Mouse (Mus musculus) embryo, embryonic 11.5 days (tissue): ENCODE results near the gene Pah.

Source experiments
- DNase-seq: peaks from one replicate; pipeline ENCODE4 v3.0.0-alpha.2; 2012; ENCODE audit warnings: low read depth, low spot score

Pah gene

GRCm38 (mm10) chr10:87521646-87522045 lies at the start of gene Pah:
TSS of gene Pah (plus strand) at chr10:87521795.
- DNase-seq, result no peak

- no peak for DNase-seq
Observed at GRCm38 (mm10) chr10:87473475-87474131, 48.0 kb upstream of the Pah start.

DNA sequence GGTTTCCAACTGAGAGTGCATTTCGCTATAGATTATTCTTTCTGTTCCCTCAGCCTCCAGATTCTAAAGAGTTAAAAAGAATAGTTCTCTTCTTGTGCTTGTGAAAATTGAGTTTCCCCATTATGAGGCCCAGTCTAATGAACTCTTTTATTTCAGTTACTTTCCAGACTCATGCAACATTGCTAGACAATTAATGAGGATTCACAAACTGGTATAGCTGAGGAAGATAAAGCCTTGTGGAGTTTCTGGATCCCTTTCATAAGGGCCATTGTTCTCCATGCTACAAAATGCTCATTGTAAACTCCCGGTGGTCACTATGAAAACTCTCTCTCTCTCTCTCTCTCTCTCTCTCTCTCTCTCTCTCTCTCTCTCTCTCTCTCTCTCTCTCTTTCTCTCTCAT lies 46.6 kb upstream of the Pah start:
- DNase-seq, result no peak

DNA sequence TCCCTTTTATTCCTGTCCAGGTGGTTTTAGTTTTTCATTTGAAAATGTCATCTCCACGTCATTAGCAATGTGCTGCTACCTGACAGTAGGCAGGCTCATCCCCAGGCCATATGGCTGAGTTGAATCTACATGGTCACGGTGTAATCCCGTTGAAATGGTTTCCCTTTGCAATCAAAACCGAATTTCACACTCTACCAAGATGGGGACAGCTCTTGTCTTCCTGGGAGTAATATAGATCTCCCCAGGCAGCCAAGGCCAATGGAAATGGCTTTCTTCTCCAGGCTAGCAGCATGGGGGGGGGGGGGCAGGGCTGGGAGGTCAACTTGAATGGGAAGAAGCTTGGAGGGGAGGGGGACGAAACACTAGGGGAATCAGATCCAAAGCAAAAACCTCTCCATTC lies 43.7 kb upstream of the Pah start:
- DNase-seq, result no peak

- no peak for DNase-seq
Observed at GRCm38 (mm10) chr10:87484831-87485720, 36.5 kb upstream of the Pah start.

- no peak for DNase-seq
Observed at GRCm38 (mm10) chr10:87485721-87486620, 35.6 kb upstream of the Pah start.

DNA sequence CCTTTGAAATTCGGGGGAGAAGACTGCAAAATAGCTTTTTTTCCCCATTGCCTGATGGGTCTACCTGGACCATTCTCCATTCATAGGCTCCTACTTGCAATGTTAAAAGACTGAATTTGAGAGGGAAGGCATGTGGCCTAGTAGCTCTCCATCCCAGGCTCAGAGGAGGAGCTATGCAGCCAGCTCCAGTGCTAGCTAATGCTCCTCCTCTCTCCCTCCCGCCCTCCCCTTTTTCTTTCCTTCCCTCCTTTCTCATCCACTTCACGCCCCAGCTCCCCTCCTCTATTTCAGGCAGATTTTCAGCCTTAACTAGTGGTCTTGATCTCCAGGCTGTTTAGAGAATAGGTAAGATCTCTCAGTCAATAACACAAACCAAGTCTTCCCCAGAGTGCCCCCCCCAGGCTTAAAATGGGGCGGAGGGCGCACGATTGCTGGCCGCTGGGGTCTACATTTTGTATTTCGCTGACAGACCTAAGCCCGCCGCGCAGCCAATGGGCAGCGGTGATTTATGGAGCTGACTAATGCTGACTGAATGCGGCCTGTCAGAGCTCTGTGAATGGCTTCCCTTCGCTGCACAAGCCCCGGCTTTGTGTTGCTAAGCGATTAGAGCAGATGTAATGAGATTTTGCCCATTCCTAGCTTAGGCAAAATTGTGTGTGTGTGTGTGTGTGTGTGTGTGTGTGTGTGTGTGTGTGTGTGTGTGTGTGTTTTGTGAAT lies 33.0 kb upstream of the Pah start:
- no peak for DNase-seq

DNA sequence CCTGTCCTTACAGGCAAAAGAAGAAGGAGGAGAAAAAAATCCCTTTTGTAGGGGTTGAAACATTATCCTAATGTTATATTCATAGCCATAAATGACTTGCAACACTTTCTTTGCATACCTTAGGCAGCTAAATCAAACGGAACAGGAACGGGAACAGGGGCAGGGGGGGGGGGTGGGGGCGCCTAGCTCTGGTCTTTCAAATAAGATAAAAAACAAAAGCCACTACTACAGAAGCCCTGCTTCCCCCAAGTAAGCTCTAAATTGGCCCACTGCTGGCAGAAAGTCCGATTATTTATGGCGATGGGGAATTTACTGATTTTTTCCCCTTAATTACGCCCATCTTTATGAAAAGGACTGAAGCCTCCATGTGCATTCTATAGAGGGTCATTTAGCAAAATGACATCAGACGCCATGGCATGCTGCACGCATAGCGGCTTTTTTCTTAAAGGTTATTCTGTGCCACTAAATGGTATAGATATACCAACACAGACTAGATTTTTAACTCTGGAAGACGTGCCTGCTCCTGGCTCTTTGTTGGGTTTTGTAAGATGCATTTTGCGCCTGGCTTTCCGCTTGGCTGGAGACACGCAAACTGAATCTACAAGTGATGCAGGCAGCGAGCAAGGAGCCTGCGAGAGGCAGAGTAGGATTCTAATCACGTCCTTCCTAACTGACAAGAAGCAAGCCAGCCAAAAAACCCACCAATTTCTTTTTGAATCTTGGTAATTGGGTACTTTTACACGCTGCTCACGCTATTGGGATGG lies 32.2 kb upstream of the Pah start:
- no peak for DNase-seq

DNA sequence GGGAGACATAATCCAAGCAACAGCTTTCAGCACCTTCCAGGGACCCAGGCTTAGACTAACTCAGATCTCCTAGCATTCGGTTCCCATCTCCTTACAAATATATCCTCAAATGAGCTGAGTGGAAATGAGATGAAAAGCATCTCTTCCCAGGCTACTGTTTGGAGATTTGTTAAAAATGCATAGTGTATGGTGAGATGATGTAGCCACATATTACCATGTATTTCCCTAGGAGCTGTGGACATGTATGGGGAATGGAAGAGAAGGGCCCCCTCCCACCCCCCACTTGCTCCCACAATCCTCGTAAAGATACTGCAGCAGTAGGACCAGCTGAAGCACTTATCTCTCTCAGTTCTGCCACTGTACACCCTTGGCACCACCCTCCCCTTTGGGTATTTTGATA lies 31.3 kb upstream of the Pah start:
- no peak for DNase-seq

- DNase-seq, result no peak
Observed at GRCm38 (mm10) chr10:87491485-87492040, 30.0 kb upstream of the Pah start.

DNA sequence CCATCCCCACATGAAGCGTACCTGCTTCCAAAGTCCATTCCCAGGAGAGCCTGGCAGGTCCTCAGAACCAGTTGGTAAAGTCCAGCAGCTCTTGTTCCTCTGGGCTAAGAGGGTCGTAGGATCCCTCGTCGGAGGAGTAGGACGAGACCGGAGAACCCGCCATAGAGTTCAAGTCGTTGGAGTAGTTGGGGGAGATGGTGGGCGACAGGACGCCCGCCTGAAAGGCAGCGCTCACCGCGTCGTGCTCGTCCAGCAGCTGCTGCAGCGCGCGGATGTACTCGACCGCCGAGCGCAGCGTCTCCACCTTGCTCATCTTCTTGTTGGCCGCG lies 29.3 kb upstream of the Pah start:
- no peak for DNase-seq

DNA sequence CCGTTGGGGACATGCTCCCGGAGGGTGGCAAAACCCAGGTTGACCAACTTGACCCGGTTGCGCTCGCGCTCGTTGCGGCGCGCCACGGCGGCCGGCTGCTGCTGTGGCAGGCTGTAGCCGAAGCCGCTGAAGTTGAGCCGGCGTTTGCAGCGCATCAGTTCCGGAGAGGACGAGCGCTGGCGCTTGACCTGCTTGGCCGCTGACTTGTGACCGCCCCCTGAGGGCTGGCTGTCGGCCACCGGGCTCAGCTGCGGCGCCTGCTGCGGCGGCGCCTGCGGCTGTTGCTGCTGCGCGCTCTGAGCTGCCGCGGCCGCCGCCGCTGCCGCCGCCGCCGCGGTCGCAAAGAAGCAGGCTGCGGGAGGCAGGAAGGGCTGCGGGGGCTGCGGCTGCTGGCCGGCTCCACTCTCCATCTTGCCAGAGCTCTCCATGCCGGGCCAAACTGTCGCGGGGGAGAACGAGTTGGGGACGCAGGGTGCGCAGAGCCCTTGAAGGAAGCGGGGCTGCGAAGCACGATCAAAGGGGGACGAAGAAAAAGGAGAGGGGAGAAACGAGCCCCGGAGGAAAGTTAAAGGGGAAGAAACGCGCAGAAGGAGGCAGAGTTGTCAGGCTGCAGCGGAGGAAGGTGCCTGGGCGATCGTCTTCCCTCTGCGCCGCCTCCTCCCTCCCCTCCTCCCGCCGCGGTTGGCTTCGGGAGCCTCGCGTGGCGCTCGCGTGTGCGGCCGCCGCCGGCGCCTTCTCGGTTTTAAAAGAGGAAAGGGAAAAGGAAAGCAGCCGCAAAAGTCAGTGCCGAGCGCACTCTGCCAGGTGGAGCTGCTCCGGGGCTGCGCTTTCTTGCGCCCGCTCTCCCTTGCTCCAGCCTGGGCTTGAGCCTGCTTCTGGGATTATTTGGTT lies 28.7 kb upstream of the Pah start:
- DNase-seq, result no peak

- no peak for DNase-seq
Observed at GRCm38 (mm10) chr10:87493576-87493975, 28.0 kb upstream of the Pah start, which contains the start of gene Ascl1. TSS of gene Ascl1 (minus strand) at chr10:87493660.

- no peak for DNase-seq
Observed at GRCm38 (mm10) chr10:87494176-87494575, 27.4 kb upstream of the Pah start.

- no peak for DNase-seq
Observed at GRCm38 (mm10) chr10:87494596-87494995, 27.0 kb upstream of the Pah start.

- no peak for DNase-seq
Observed at GRCm38 (mm10) chr10:87497056-87497455, 24.5 kb upstream of the Pah start.

DNA sequence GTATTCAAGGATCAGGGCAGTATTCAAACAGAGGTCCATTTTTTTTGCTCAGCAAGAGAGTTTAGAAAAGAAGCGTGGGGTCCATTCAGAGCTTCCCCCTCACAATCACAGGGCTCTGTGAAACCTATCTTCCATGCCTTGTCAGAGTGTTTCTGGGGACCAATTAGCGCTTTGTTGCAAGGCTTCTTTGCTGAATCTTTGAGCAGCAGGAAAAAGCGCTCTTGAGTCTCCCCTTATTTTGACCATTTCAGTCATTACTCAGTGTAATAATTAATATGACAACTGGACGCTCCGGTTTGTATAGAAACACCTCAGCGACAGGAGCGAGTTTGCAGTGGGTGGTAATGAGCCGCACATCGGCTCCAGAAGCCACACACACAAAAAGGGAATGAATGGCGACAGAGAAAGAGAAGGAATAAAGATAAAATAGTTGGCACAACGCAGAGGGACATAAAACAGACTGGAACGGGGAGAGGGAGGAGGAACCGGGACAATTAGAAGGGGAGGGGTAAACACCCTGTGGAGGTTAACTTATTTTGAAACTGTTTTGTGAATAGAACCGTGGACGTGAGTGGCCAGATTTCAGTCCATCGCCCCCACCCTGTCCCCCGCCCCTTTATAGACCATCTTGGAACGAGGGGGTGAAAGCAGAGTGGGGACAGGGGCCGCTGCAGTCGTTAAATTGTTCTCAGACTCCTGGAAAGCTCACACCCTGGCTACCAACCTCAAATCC lies 20.5 kb upstream of the Pah start:
- no peak for DNase-seq

- no peak for DNase-seq
Observed at GRCm38 (mm10) chr10:87501659-87502042, 19.9 kb upstream of the Pah start.

GRCm38 (mm10) chr10:87502283-87502682 lies 19.3 kb upstream of the Pah start:
- DNase-seq, result no peak
